ENCODE assay signal across 8 mouse cellular contexts in genomic region chr10:43478751-43479435, GRCm38 (mm10). TPM values are rescaled to one million over a fixed set of nuclear protein-coding genes. Genes with fewer than 3 reads are reported as not detected.
DNase-seq lines count a peak whose midpoint lies in the region; ATAC-seq and TF ChIP-seq lines count a peak whose summit lies in the region.

Bend3 (plus strand) TSS chr10:43478831.

- TF ChIP-seq POLR2A in bone marrow, adult 2 months (IDR thresholded peaks at IDR 0.05; ENCODE audit: borderline replicate concordance, control insufficient read depth, low read depth, low read length) = no peak
- TF ChIP-seq POLR2A in thymus, adult 2 months (IDR thresholded peaks at IDR 0.05; ENCODE audit: control insufficient read depth, extremely low read depth, insufficient read depth, low read length, poor library complexity) = no peak

- H3K36me3 ChIP-seq in forebrain, embryonic 10.5 days (replicated peaks) = no peaks in the 10 kb centered on the region
- H3K36me3 ChIP-seq in heart, embryonic 16.5 days (ENCODE audit: control insufficient read depth, insufficient read depth) = no peaks in the 10 kb centered on the region
- no peaks in the 10 kb centered on the region for H3K36me3 ChIP-seq in liver, postnatal 0 days (replicated peaks; ENCODE audit: insufficient read depth, low read length)
- no peaks in the 10 kb centered on the region for H3K36me3 ChIP-seq in neural tube, embryonic 15.5 days
- H3K36me3 ChIP-seq in thymus, adult 2 months (ENCODE audit: control insufficient read depth, insufficient read depth, low read length) = no peaks in the 10 kb centered on the region

- no peak for TF ChIP-seq CTCF in bone marrow, adult 2 months (IDR thresholded peaks at IDR 0.05; ENCODE audit: control insufficient read depth, insufficient read depth, low read length)
- no peak for TF ChIP-seq CTCF in liver, postnatal 0 days (IDR thresholded peaks at IDR 0.05; ENCODE audit: low read depth)
- TF ChIP-seq CTCF in thymus, adult 2 months (IDR thresholded peaks at IDR 0.05; ENCODE audit: borderline replicate concordance, control insufficient read depth, extremely low read depth, insufficient read depth, low read length, poor library complexity) = no peak

- no peaks in the 10 kb centered on the region for H3K27me3 ChIP-seq in forebrain, embryonic 10.5 days (ENCODE audit: poor library complexity, severe bottlenecking)
- no peaks in the 10 kb centered on the region for H3K27me3 ChIP-seq in heart, embryonic 16.5 days (ENCODE audit: control insufficient read depth, insufficient read depth, low read length)
- H3K27me3 ChIP-seq in liver, postnatal 0 days (ENCODE audit: insufficient read depth, low read length) = 0 out of 2 replicates have a peak, but pooled peaks cover 2% of the 10 kb centered on the region
- H3K27me3 ChIP-seq in neural tube, embryonic 15.5 days (replicated peaks) = no peaks in the 10 kb centered on the region
- no peaks in the 10 kb centered on the region for H3K27me3 ChIP-seq in thymus, adult 2 months (ENCODE audit: control insufficient read depth, insufficient read depth, low read length)

- ATAC-seq in heart, embryonic 16.5 days (replicated peaks; ENCODE audit: extremely low read depth, insufficient read depth, low FRiP score) = peak; percentile 47
- peak; percentile 51 for ATAC-seq in liver, postnatal 0 days
- ATAC-seq in neural tube, embryonic 15.5 days (ENCODE audit: low FRiP score) = peak; percentile 81

- peak within 1 kb of the TSS; percentile 77 for H3K4me3 ChIP-seq in bone marrow, adult 2 months (replicated peaks; ENCODE audit: control insufficient read depth, low read depth, low read length)
- peak within 1 kb of the TSS; percentile 85 for H3K4me3 ChIP-seq in forebrain, embryonic 10.5 days
- peak within 1 kb of the TSS; percentile 85 for H3K4me3 ChIP-seq in heart, embryonic 16.5 days (ENCODE audit: low read length)
- H3K4me3 ChIP-seq in liver, postnatal 0 days (ENCODE audit: low read depth, low read length) = peak within 1 kb of the TSS; percentile 82
- peak within 1 kb of the TSS; percentile 88 for H3K4me3 ChIP-seq in neural tube, embryonic 15.5 days (replicated peaks)
- H3K4me3 ChIP-seq in thymus, adult 2 months (ENCODE audit: control insufficient read depth, insufficient read depth, low read length) = peak within 1 kb of the TSS; percentile 99

- no peaks in the 10 kb centered on the region for H3K9me3 ChIP-seq in forebrain, embryonic 10.5 days
- H3K9me3 ChIP-seq in heart, embryonic 16.5 days (replicated peaks; ENCODE audit: control insufficient read depth, low read length) = no peaks in the 10 kb centered on the region
- no peaks in the 10 kb centered on the region for H3K9me3 ChIP-seq in liver, postnatal 0 days (ENCODE audit: low read length)
- H3K9me3 ChIP-seq in neural tube, embryonic 15.5 days (replicated peaks) = no peaks in the 10 kb centered on the region

- H3K4me1 ChIP-seq in bone marrow, adult 2 months (ENCODE audit: control insufficient read depth, insufficient read depth, low read length) = no peaks in the 10 kb centered on the region; the same call in 1 of the 2 replicates
- H3K4me1 ChIP-seq in forebrain, embryonic 10.5 days = peaks cover 57% of the 10 kb centered on the region
- peaks cover 36% of the 10 kb centered on the region for H3K4me1 ChIP-seq in heart, embryonic 16.5 days (ENCODE audit: control insufficient read depth, insufficient read depth, low read length)
- H3K4me1 ChIP-seq in liver, postnatal 0 days (ENCODE audit: insufficient read depth) = peaks cover 27% of the 10 kb centered on the region
- H3K4me1 ChIP-seq in neural tube, embryonic 15.5 days = peaks cover 41% of the 10 kb centered on the region
- peaks cover 2% of the 10 kb centered on the region; the same call in 1 of the 2 replicates for H3K4me1 ChIP-seq in thymus, adult 2 months (replicated peaks; ENCODE audit: control insufficient read depth, insufficient read depth, low read length)

- WGBS in bone marrow, adult 2 months = 1% methylated on average over 96 of the region's 101 CpGs
- under 1% methylated on average over 88 of the region's 101 CpGs for WGBS in forebrain, embryonic 10.5 days
- 1% methylated on average over 44 of the region's 101 CpGs for WGBS in heart, embryonic 16.5 days
- 0% methylated on average over 28 of the region's 101 CpGs for WGBS in liver, postnatal 0 days (ENCODE audit: insufficient replicate concordance)
- under 1% methylated on average over 61 of the region's 101 CpGs for WGBS in neural tube, embryonic 15.5 days
- under 1% methylated on average over 96 of the region's 101 CpGs for WGBS in thymus, adult 2 months

- peak within 1 kb of the TSS; percentile 79; the same call in 1 of the 2 replicates for H3K27ac ChIP-seq in bone marrow, adult 2 months (ENCODE audit: control insufficient read depth, insufficient read depth, low read depth, low read length, poor library complexity)
- H3K27ac ChIP-seq in forebrain, embryonic 10.5 days = peak within 1 kb of the TSS; percentile 100
- peak within 1 kb of the TSS; percentile 96 for H3K27ac ChIP-seq in heart, embryonic 16.5 days (ENCODE audit: low read length)
- H3K27ac ChIP-seq in liver, postnatal 0 days (ENCODE audit: low read depth) = peak within 1 kb of the TSS; percentile 94
- H3K27ac ChIP-seq in neural tube, embryonic 15.5 days (replicated peaks) = peak within 1 kb of the TSS; percentile 96
- no peak within 1 kb of the TSS for H3K27ac ChIP-seq in thymus, adult 2 months (ENCODE audit: control insufficient read depth, insufficient read depth, low read length)

- H3K4me2 ChIP-seq in heart, embryonic 16.5 days (ENCODE audit: low read depth, low read length) = peak within 1 kb of the TSS; percentile 83
- peak within 1 kb of the TSS; percentile 99 for H3K4me2 ChIP-seq in liver, postnatal 0 days (ENCODE audit: low read depth, low read length)
- H3K4me2 ChIP-seq in neural tube, embryonic 15.5 days = peak within 1 kb of the TSS; percentile 98

- peak within 1 kb of the TSS; percentile 96 for H3K9ac ChIP-seq in heart, embryonic 16.5 days (ENCODE audit: low read length)
- H3K9ac ChIP-seq in liver, postnatal 0 days (replicated peaks) = peak within 1 kb of the TSS; percentile 92
- H3K9ac ChIP-seq in neural tube, embryonic 15.5 days (replicated peaks) = peak within 1 kb of the TSS; percentile 81

- no peak for TF ChIP-seq EP300 in liver, postnatal 0 days (IDR thresholded peaks at IDR 0.05; ENCODE audit: low read depth)

- DNase-seq in CD4-positive helper T cell, adult 2 months (ENCODE audit: low read depth, low spot score) = peak; percentile 71
- DNase-seq in forebrain, embryonic 10.5 days (ENCODE audit: extremely low spot score, low spot score) = peak; percentile 58
- DNase-seq in kidney, postnatal 4 days = peak; percentile 75 to 82
- peak; percentile 68 for DNase-seq in liver, postnatal 0 days
- DNase-seq in thymus, adult 2 months = peak; percentile 65

RNA-seq across cellular contexts. Expression of gene Bend3, which starts in this region (rescaled TPM):
- polyA plus RNA-seq in bone marrow, adult 2 months (2011; ENCODE audit: insufficient read depth, insufficient read length, low replicate concordance, missing spikeins) = 0.88 and 2.7 TPM in 2 replicates
- polyA plus RNA-seq in forebrain, embryonic 10.5 days (2016; fragmentation: Nextera tagmentation; extraction: Ambion mirVana) = 8.8 and 9.2 TPM in 2 replicates
- polyA plus RNA-seq in heart, embryonic 16.5 days (2015; fragmentation: Nextera tagmentation; extraction: Ambion mirVana) = 2.3 and 3.0 TPM in 2 replicates
- 0.51 TPM in 2 replicates for polyA plus RNA-seq in liver, postnatal 0 days (2015; fragmentation: Nextera tagmentation; extraction: Ambion mirVana)
- 2.5 and 2.9 TPM in 2 replicates for polyA plus RNA-seq in neural tube, embryonic 15.5 days (2015; fragmentation: Nextera tagmentation; extraction: Ambion mirVana)
- 5.1 and 7.3 TPM in 2 replicates for polyA plus RNA-seq in thymus, adult 2 months (2012; rRNA removed)

Comparison
In these comparisons a context has a peak if more than half of its experiments do, and no peak if none do; other contexts are left out.
1. Peak in DNase-seq, ATAC-seq, H3K4me3 ChIP-seq, H3K27ac ChIP-seq, H3K9ac ChIP-seq and H3K4me2 ChIP-seq in liver, postnatal 0 days; RNA of the gene not detected or under 1 TPM.